Mouse (Mus musculus) MEL (cell line): ENCODE measurements around the gene Glod4. TPM values are rescaled to one million over a fixed set of nuclear protein-coding genes. Genes with fewer than 3 reads are reported as not detected.

Experiments
- DNase-seq: peaks from one replicate; pipeline ENCODE4 v3.0.0; 2011; ENCODE audit warnings: low read depth, low spot score
- H3K27ac ChIP-seq: 2 replicates; pipeline ENCODE4 v1.5.1; 2012; ENCODE audit warnings: low read depth, mild to moderate bottlenecking, control low read depth, low read length, moderate library complexity; ENCODE audit not compliant: control insufficient read depth
- H3K27me3 ChIP-seq, 2 experiments: fragments of 150-350 bp in 1 of 2; sonication (generic) in 1 of 2; 2 replicates each; pipeline ENCODE4 v1.6.1; 2012; ENCODE audit warnings: low read length in 2 of 2, mild to moderate bottlenecking in 2 of 2, improper control_type of control experiment in 1 of 2, moderate library complexity in 1 of 2; ENCODE audit not compliant: insufficient read depth in 2 of 2, control insufficient read depth in 1 of 2
- H3K36me3 ChIP-seq, 2 experiments: 2 replicates each; pipeline ENCODE4 v1.6.1; 2012 to 2014; ENCODE audit warnings: low read length in 2 of 2, improper control_type of control experiment in 1 of 2, inconsistent platforms in 1 of 2, mild to moderate bottlenecking in 1 of 2; ENCODE audit not compliant: insufficient read depth in 2 of 2, control insufficient read depth in 1 of 2
- H3K4me1 ChIP-seq, 2 experiments: fragments of 150-350 bp in 1 of 2; sonication (generic) in 1 of 2; 2 replicates each; pipeline ENCODE4 v1.6.1; 2012; ENCODE audit warnings: low read length in 2 of 2, improper control_type of control experiment in 1 of 2, mild to moderate bottlenecking in 1 of 2; ENCODE audit not compliant: insufficient read depth in 2 of 2, control insufficient read depth in 1 of 2
- H3K4me3 ChIP-seq, 2 experiments: fragments of 150-350 bp in 1 of 2; sonication (generic) in 1 of 2; 2 replicates each; pipeline ENCODE4 v1.5.1; 2012; ENCODE audit warnings: low read depth in 2 of 2, low read length in 2 of 2, mild to moderate bottlenecking in 2 of 2, moderate library complexity in 2 of 2, control low read depth in 1 of 2, improper control_type of control experiment in 1 of 2; ENCODE audit not compliant: control insufficient read depth in 1 of 2, insufficient read depth in 1 of 2
- H3K79me2 ChIP-seq: 2 replicates; pipeline ENCODE4 v1.6.1; 2012; ENCODE audit warnings: mild to moderate bottlenecking, low read length, moderate library complexity; ENCODE audit not compliant: control insufficient read depth, poor library complexity, insufficient read depth
- H3K9ac ChIP-seq: 2 replicates; pipeline ENCODE4 v1.6.1; 2012; ENCODE audit warnings: low read depth, mild to moderate bottlenecking, control low read depth, low read length, moderate library complexity; ENCODE audit not compliant: control insufficient read depth, poor library complexity, severe bottlenecking
- H3K9me3 ChIP-seq: fragments of 150-350 bp; sonication (generic); replicated peaks from 2 replicates; pipeline ENCODE4 v1.6.1; 2012; ENCODE audit warnings: mild to moderate bottlenecking, low read length, improper control_type of control experiment, moderate library complexity; ENCODE audit not compliant: insufficient read depth
- BHLHE40 ChIP-seq: IDR thresholded peaks from 2 replicates; pipeline ENCODE4 v1.6.1; 2012; ENCODE audit warnings: low read depth, mild to moderate bottlenecking, inconsistent platforms, low read length, improper control_type of control experiment, borderline replicate concordance
- CHD2 ChIP-seq: IDR thresholded peaks from 2 replicates; pipeline ENCODE4 v1.6.1; 2011; ENCODE audit warnings: low read length, improper control_type of control experiment
- CTCF ChIP-seq, 3 experiments: IDR thresholded peaks in 2 of 3; conservative IDR thresholded peaks in 1 of 3; 2 replicates each; pipeline ENCODE4 v1.5.1; 2011 to 2012; ENCODE audit warnings: low read length in 3 of 3, low read depth in 2 of 3, mild to moderate bottlenecking in 2 of 3, improper control_type of control experiment in 1 of 3, inconsistent platforms in 1 of 3, mixed read lengths in 1 of 3, moderate library complexity in 1 of 3; ENCODE audit not compliant: control insufficient read depth in 1 of 3, insufficient read depth in 1 of 3, poor library complexity in 1 of 3, severe bottlenecking in 1 of 3
- E2F4 ChIP-seq: IDR thresholded peaks from 2 replicates; pipeline ENCODE4 v1.6.1; 2011; ENCODE audit warnings: low read depth, low read length, improper control_type of control experiment, borderline replicate concordance
- ELF1 ChIP-seq: IDR thresholded peaks from 2 replicates; pipeline ENCODE4 v1.6.1; 2014; ENCODE audit warnings: low read depth, mild to moderate bottlenecking, inconsistent platforms, low read length, improper control_type of control experiment, moderate library complexity
- EP300 ChIP-seq, 2 experiments: IDR thresholded peaks; 2 replicates each; pipeline ENCODE4 v1.6.1; 2011; ENCODE audit warnings: improper control_type of control experiment in 2 of 2, low read length in 2 of 2, low read depth in 1 of 2, mild to moderate bottlenecking in 1 of 2
- GABPA ChIP-seq: IDR thresholded peaks from 2 replicates; pipeline ENCODE4 v1.6.1; 2012; ENCODE audit warnings: low read depth, mild to moderate bottlenecking, inconsistent platforms, low read length, improper control_type of control experiment, moderate library complexity
- GATA1 ChIP-seq: IDR thresholded peaks from 2 replicates; pipeline ENCODE4 v1.6.1; 2011; ENCODE audit warnings: low read depth, low read length, improper control_type of control experiment
- MAFK ChIP-seq: IDR thresholded peaks from 2 replicates; pipeline ENCODE4 v1.6.1; 2011; ENCODE audit warnings: low read depth, mild to moderate bottlenecking, low read length, improper control_type of control experiment, borderline replicate concordance
- MAX ChIP-seq: IDR thresholded peaks from 2 replicates; pipeline ENCODE4 v1.6.1; 2011; ENCODE audit warnings: low read length, improper control_type of control experiment
- MAZ ChIP-seq: IDR thresholded peaks from 2 replicates; pipeline ENCODE4 v1.6.1; 2012; ENCODE audit warnings: low read depth, mild to moderate bottlenecking, inconsistent platforms, low read length, improper control_type of control experiment
- MYB ChIP-seq: IDR thresholded peaks from 2 replicates; pipeline ENCODE4 v1.6.1; 2011; ENCODE audit warnings: mild to moderate bottlenecking, low read depth, low read length, improper control_type of control experiment
- MYC ChIP-seq: IDR thresholded peaks from 2 replicates; pipeline ENCODE4 v1.6.1; 2011; ENCODE audit warnings: low read depth, mild to moderate bottlenecking, low read length, improper control_type of control experiment, moderate library complexity
- NRF1 ChIP-seq: IDR thresholded peaks from 2 replicates; pipeline ENCODE4 v1.6.1; 2014; ENCODE audit warnings: low read depth, mild to moderate bottlenecking, inconsistent platforms, low read length, improper control_type of control experiment, moderate library complexity; ENCODE audit not compliant: poor library complexity, insufficient read depth, severe bottlenecking
- POLR2A ChIP-seq, 2 experiments: IDR thresholded peaks; 2 replicates each; pipeline ENCODE4 v1.6.1; 2011 to 2012; ENCODE audit warnings: low read length in 2 of 2, mild to moderate bottlenecking in 2 of 2, control low read depth in 1 of 2, improper control_type of control experiment in 1 of 2, low read depth in 1 of 2, moderate library complexity in 1 of 2; ENCODE audit not compliant: control insufficient read depth in 1 of 2, insufficient read depth in 1 of 2, poor library complexity in 1 of 2
- POLR2AphosphoS2 ChIP-seq: IDR thresholded peaks from 2 replicates; pipeline ENCODE4 v1.6.1; 2011; ENCODE audit warnings: low read length, improper control_type of control experiment
- RAD21 ChIP-seq: IDR thresholded peaks from 2 replicates; pipeline ENCODE4 v1.6.1; 2011; ENCODE audit warnings: mild to moderate bottlenecking, low read depth, low read length, improper control_type of control experiment
- RCOR1 ChIP-seq: IDR thresholded peaks from 2 replicates; pipeline ENCODE4 v1.6.1; 2012; ENCODE audit warnings: low read depth, mild to moderate bottlenecking, inconsistent platforms, low read length, improper control_type of control experiment
- SIN3A ChIP-seq: IDR thresholded peaks from 2 replicates; pipeline ENCODE4 v1.6.1; 2012; ENCODE audit warnings: low read length, improper control_type of control experiment, inconsistent platforms
- SMC3 ChIP-seq: IDR thresholded peaks from 2 replicates; pipeline ENCODE4 v1.6.1; 2011; ENCODE audit warnings: low read depth, low read length, improper control_type of control experiment
- TAL1 ChIP-seq: IDR thresholded peaks from 2 replicates; pipeline ENCODE4 v1.6.1; 2012; ENCODE audit warnings: mild to moderate bottlenecking, inconsistent platforms, low read length, moderate library complexity, mixed read lengths
- TBP ChIP-seq: IDR thresholded peaks from 2 replicates; pipeline ENCODE4 v1.8.0; 2011; ENCODE audit warnings: low read depth, low read length, improper control_type of control experiment
- TCF12 ChIP-seq: IDR thresholded peaks from 2 replicates; pipeline ENCODE4 v1.6.1; 2014; ENCODE audit warnings: low read depth, mild to moderate bottlenecking, inconsistent platforms, low read length, improper control_type of control experiment, moderate library complexity
- UBTF ChIP-seq: IDR thresholded peaks from 2 replicates; pipeline ENCODE4 v1.6.1; 2012; ENCODE audit warnings: low read depth, mild to moderate bottlenecking, inconsistent platforms, low read length, improper control_type of control experiment, moderate library complexity, borderline replicate concordance; ENCODE audit not compliant: insufficient read depth
- USF1 ChIP-seq: IDR thresholded peaks from 2 replicates; pipeline ENCODE4 v1.6.1; 2014; ENCODE audit warnings: low read depth, mild to moderate bottlenecking, inconsistent platforms, low read length, improper control_type of control experiment, moderate library complexity
- USF2 ChIP-seq, 2 experiments: IDR thresholded peaks; 2 replicates each; pipeline ENCODE4 v1.6.1; 2011 to 2012; ENCODE audit warnings: improper control_type of control experiment in 2 of 2, low read length in 2 of 2, borderline replicate concordance in 1 of 2, inconsistent platforms in 1 of 2, low read depth in 1 of 2, mild to moderate bottlenecking in 1 of 2; ENCODE audit not compliant: insufficient read depth in 1 of 2
- ZMIZ1 ChIP-seq: IDR thresholded peaks from 2 replicates; pipeline ENCODE4 v1.6.1; 2012; ENCODE audit warnings: low read depth, mild to moderate bottlenecking, inconsistent platforms, low read length, improper control_type of control experiment, moderate library complexity
- ZNF384 ChIP-seq: IDR thresholded peaks from 2 replicates; pipeline ENCODE4 v1.6.1; 2012; ENCODE audit warnings: low read depth, mild to moderate bottlenecking, inconsistent platforms, low read length, improper control_type of control experiment
- polyA plus RNA-seq, 2 experiments: library from polyadenylated mRNA; stranded (reverse) in 1 of 2; unstranded in 1 of 2; fragments of >175 nt in 1 of 2; fragments of >200 nt in 1 of 2; gene quantifications; 2 replicates each; pipeline versions ENCODE4 v1.2.1 to v1.2.4; 2012; ENCODE audit warnings: low replicate concordance in 2 of 2, low read depth in 1 of 2; ENCODE audit not compliant: insufficient read length in 2 of 2, insufficient read depth in 1 of 2, missing spikeins in 1 of 2
- total RNA-seq: library from RNA; depleted of rRNA; stranded (reverse); fragments of 300-350 nt; gene quantifications from 2 replicates; pipeline ENCODE4 v1.2.3, GENCODE M21; 2012

Gene Glod4
- total and polyA plus RNA-seq, 3 experiments: 63.9 to 139 TPM; not detected in 1

DNA sequence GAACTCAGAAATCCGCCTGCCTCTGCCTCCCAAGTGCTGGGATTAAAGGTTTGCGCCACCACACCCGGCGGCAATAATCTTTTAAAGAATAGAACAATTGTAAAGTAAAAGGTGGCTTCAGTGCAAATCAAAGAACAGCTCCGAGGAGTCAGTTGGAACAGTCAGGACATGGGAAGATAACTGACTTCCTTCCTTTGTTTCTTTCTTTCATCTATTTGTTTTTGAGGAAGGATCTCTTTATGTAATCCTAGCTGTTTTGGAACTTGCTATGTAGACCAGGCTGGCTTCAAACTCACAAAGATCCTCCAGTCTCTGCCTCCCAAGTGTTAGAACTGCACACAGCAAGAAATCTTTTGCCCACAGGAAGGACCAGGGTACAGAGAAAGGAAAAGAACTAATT lies 18.9 kb downstream of the Glod4 start:
- TF ChIP-seq POLR2AphosphoS2 (no peak), ELF1 (no peak), SIN3A (no peak), SMC3 (no peak), ZMIZ1 (no peak), CHD2 (no peak), E2F4 (no peak), TBP (no peak), UBTF (no peak), GABPA (no peak), CTCF (IDR thresholded peaks at IDR 0.05 in 2 of 3, conservative IDR thresholded peaks at IDR 0.05 in 1 of 3; ENCODE audit: control insufficient read depth in 1 of 3, insufficient read depth in 1 of 3, low read depth in 2 of 3, low read length in 3 of 3, poor library complexity in 1 of 3, severe bottlenecking in 1 of 3) (no peak)
- TF ChIP-seq, all 39 proteins: peak for 0
- Histone ChIP-seq H3K9me3 (no peaks in the 10 kb centered on the region), H3K27me3 (no peaks in the 10 kb centered on the region), H3K4me1 (peaks cover 0 to 2% of the 10 kb centered on the region in 2 experiments; a peak in 2 of 4 replicates), H3K9ac (no peak overlapping the region), H3K4me3 (no peak overlapping the region), H3K36me3 (peaks cover 0 to 3% of the 10 kb centered on the region in 2 experiments; a peak in 3 of 4 replicates), H3K79me2 (no peaks in the 10 kb centered on the region), H3K27ac (no peak overlapping the region)
- DNase-seq: no peak

DNA sequence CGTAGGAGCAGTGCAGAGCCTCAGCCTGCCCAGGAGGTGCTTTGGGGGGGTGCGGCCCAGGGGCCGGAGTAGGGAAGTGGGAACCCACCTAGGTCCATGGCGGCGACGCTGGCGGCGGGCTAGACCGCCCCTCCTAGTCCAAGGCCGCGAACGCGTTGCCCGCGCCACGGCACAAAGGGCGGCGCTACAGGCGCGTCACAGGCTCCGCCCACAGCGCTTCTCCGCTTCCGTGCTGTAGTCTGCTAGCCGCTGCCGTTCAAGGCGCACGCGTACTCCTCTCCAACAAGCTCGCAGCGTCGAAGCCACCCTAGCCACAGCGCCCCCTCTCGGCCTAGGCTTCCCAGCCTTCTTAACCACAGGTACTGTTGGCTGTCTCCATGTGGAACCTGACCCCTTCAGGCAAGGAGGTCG lies 26.1 kb downstream of the Glod4 start, which contains the start of the genes Dbil5 and Gemin4:
Gene Dbil5, plus strand, starts transcription at position 219 of the 411 bp plus-strand sequence.
Gene Gemin4, minus strand, starts transcription at position 275 of the 411 bp plus-strand sequence.
- peak within 1 kb of the TSS; percentile 93 for H3K9ac ChIP-seq
- peak within 1 kb of the TSS; percentile 70 for H3K27ac ChIP-seq
- peak; percentile 100 for DNase-seq
- peak within 1 kb of the TSS; percentile 66 to 78 for H3K4me3 ChIP-seq
- H3K79me2 ChIP-seq: peaks cover 9% of the 10 kb centered on the region
- peaks cover 0 to 9% of the 10 kb centered on the region in 2 experiments; a peak in 2 of 4 replicates for H3K36me3 ChIP-seq
- no peaks in the 10 kb centered on the region for H3K27me3 ChIP-seq
- peaks cover 2 to 15% of the 10 kb centered on the region in 2 experiments; a peak in 3 of 4 replicates for H3K4me1 ChIP-seq
- H3K9me3 ChIP-seq: no peaks in the 10 kb centered on the region
- TF ChIP-seq GABPA: no peak
- peak; percentile 14; the same call in 1 of the 2 replicates for TF ChIP-seq MAZ
- TF ChIP-seq MYB: no peak
- TF ChIP-seq TBP: peak; percentile 87
- TF ChIP-seq USF1: no peak
- TF ChIP-seq ELF1: peak; percentile 92
- TF ChIP-seq BHLHE40: no peak; the same call in 1 of the 2 replicates
- TF ChIP-seq UBTF: no peak
- TF ChIP-seq USF2 (IDR thresholded peaks at IDR 0.05; ENCODE audit: borderline replicate concordance in 1 of 2, insufficient read depth in 1 of 2, low read depth in 1 of 2, low read length in 2 of 2): no peak
- TF ChIP-seq NRF1: peak; percentile 82
- peak; percentile 58; the same call in 1 of the 2 replicates for TF ChIP-seq SIN3A
- no peak for TF ChIP-seq TAL1
- TF ChIP-seq TCF12: 0 out of 2 replicates have a peak, but pooled peaks have one; percentile 29
- TF ChIP-seq ZMIZ1: peak; percentile 96; the same call in 1 of the 2 replicates
- peak; percentile 80; the same call in 1 of the 2 replicates for TF ChIP-seq E2F4
- TF ChIP-seq RCOR1: no peak
- TF ChIP-seq RAD21: peak; percentile 31
- TF ChIP-seq MAX: peak; percentile 82; the same call in 1 of the 2 replicates
- no peak for TF ChIP-seq CHD2
- no peak for TF ChIP-seq EP300 (IDR thresholded peaks at IDR 0.05; ENCODE audit: low read depth in 1 of 2, low read length in 2 of 2)
- TF ChIP-seq POLR2A (IDR thresholded peaks at IDR 0.05; ENCODE audit: control insufficient read depth in 1 of 2, insufficient read depth in 1 of 2, low read depth in 1 of 2, low read length in 2 of 2, poor library complexity in 1 of 2): peak; percentile 94 to 97
- no peak for TF ChIP-seq ZNF384
- TF ChIP-seq SMC3: peak; percentile 68
- TF ChIP-seq POLR2AphosphoS2: peak; percentile 79; the same call in 1 of the 2 replicates
- no peak for TF ChIP-seq MAFK
- 0 out of 2 replicates have a peak, but pooled peaks have one; percentile 74 for TF ChIP-seq MYC
- TF ChIP-seq CTCF (IDR thresholded peaks at IDR 0.05 in 2 of 3, conservative IDR thresholded peaks at IDR 0.05 in 1 of 3; ENCODE audit: control insufficient read depth in 1 of 3, insufficient read depth in 1 of 3, low read depth in 2 of 3, low read length in 3 of 3, poor library complexity in 1 of 3, severe bottlenecking in 1 of 3): peak; percentile 93 to 98 (median 95)
- no peak for TF ChIP-seq GATA1
